Mouse (Mus musculus) ovary, adult 18-20 months (tissue): Measurements from ENCODE around the gene B3gnt6.
"Not testable (repeated sequence)": the region's sequence is repeated elsewhere in the genome, so short reads cannot be mapped to it uniquely, and the experiment has no call there.

ENCODE experiments used
- DNase-seq: peaks from one replicate; pipeline ENCODE4 v3.0.0; 2022; ENCODE audit warnings: low spot score, mixed read lengths

The B3gnt6 gene

GRCm38 (mm10) chr7:98199381-98199780, at the start of gene B3gnt6:
TSS of gene B3gnt6 (minus strand) at chr7:98199481.
- DNase-seq: no peak

GRCm38 (mm10) chr7:98236686-98237359, 37.5 kb upstream of the B3gnt6 start:
- no peak for DNase-seq

GRCm38 (mm10) chr7:98223796-98224195, 24.5 kb upstream of the B3gnt6 start:
- DNase-seq: no peak

- no peak for DNase-seq
Measured at GRCm38 (mm10) chr7:98216713-98217112, 17.4 kb upstream of the B3gnt6 start.

- no peak for DNase-seq
Measured at GRCm38 (mm10) chr7:98202946-98203345, 3.7 kb upstream of the B3gnt6 start.

GRCm38 (mm10) chr7:98201493-98202028, 2.3 kb upstream of the B3gnt6 start:
- no peak for DNase-seq

GRCm38 (mm10) chr7:98200396-98200795, 1.1 kb upstream of the B3gnt6 start:
- DNase-seq: no peak

- DNase-seq: no peak
Measured at GRCm38 (mm10) chr7:98195151-98195801, 4.0 kb downstream of the B3gnt6 start.

GRCm38 (mm10) chr7:98194026-98194792, 5.1 kb downstream of the B3gnt6 start:
- DNase-seq: no peak

- no peak for DNase-seq
Measured at GRCm38 (mm10) chr7:98193515-98194025, 5.7 kb downstream of the B3gnt6 start.

GRCm38 (mm10) chr7:98191571-98192250, 7.6 kb downstream of the B3gnt6 start:
- DNase-seq: no peak

- DNase-seq: no peak
Measured at GRCm38 (mm10) chr7:98190578-98190977, 8.7 kb downstream of the B3gnt6 start.

GRCm38 (mm10) chr7:98189745-98190144, 9.5 kb downstream of the B3gnt6 start:
- no peak for DNase-seq

GRCm38 (mm10) chr7:98188680-98189079, 10.6 kb downstream of the B3gnt6 start:
- DNase-seq: no peak

GRCm38 (mm10) chr7:98188238-98188637, 11.0 kb downstream of the B3gnt6 start:
- no peak for DNase-seq

- not testable (repeated sequence) for DNase-seq
Measured at GRCm38 (mm10) chr7:98187332-98187731, 11.9 kb downstream of the B3gnt6 start.

GRCm38 (mm10) chr7:98186637-98187036, 12.6 kb downstream of the B3gnt6 start:
- no peak for DNase-seq

- DNase-seq: no peak
Measured at GRCm38 (mm10) chr7:98185326-98185725, 14.0 kb downstream of the B3gnt6 start.

GRCm38 (mm10) chr7:98178560-98179231, 20.6 kb downstream of the B3gnt6 start:
- DNase-seq: no peak

GRCm38 (mm10) chr7:98177929-98178559, 21.2 kb downstream of the B3gnt6 start, which contains the start of gene Capn5:
TSS of gene Capn5 (minus strand) at chr7:98178274.
- peak; percentile 82 for DNase-seq

GRCm38 (mm10) chr7:98177566-98177928, 21.7 kb downstream of the B3gnt6 start:
- no peak for DNase-seq
